Mouse (Mus musculus) heart, adult 2 months (tissue): ENCODE results near the gene Igf2r.

Experiments
- CTCF ChIP-seq: fragments of 200-600 bp; IDR thresholded peaks from 2 replicates; pipeline ENCODE4 v1.8.1; 2022; ENCODE audit warnings: antibody characterized with exemption, mild to moderate bottlenecking, moderate library complexity
- EP300 ChIP-seq: fragments of 200-500 bp; IDR thresholded peaks from 2 replicates; pipeline ENCODE4 v1.6.1; 2011; ENCODE audit warnings: low read depth, low read length, control low read depth; ENCODE audit not compliant: insufficient read depth
- POLR2A ChIP-seq: fragments of 200-500 bp; IDR thresholded peaks from 2 replicates; pipeline ENCODE4 v1.6.1; 2011; ENCODE audit warnings: mild to moderate bottlenecking, low read depth, low read length, control low read depth; ENCODE audit not compliant: insufficient read depth

DNA sequence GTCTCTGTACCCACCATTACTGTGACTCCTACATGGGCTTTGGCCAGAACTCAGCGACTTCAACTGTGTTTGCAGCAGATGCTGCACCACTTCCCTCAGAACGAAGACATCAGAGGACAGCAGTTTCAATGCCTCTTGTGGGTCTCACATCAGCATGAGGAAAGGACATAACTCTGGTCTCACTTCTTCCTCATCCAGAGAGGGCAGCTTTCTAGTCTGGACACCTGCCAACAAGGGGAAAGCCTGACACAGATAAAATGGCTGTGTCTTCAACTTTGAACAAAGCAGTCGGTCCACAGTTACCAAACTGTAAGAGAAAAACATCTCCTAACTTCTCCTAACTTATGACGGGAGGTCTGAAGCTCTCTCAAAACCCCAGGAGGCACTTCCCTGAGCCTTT lies 128.4 kb downstream of the Igf2r start:
- no peak for TF ChIP-seq CTCF
- TF ChIP-seq EP300, result no peak
- no peak for TF ChIP-seq POLR2A
